Mouse (Mus musculus) E14TG2a.4 (cell line): ENCODE results near the gene Edn1.
A peak's percentile ranks its signal among the peaks of the same experiment; 100 is the strongest.

ENCODE experiments used
- CTCF ChIP-seq: conservative IDR thresholded peaks from 2 replicates; pipeline ENCODE4 v1.5.1; 2014; ENCODE audit warnings: low read length
- NANOG ChIP-seq: IDR thresholded peaks from 2 replicates; pipeline ENCODE4 v1.6.1; 2014; ENCODE audit warnings: borderline replicate concordance, low read length, mixed read lengths
- POU5F1 ChIP-seq: IDR thresholded peaks from 2 replicates; pipeline ENCODE4 v1.6.1; 2014; ENCODE audit warnings: low read length, borderline replicate concordance

DNA sequence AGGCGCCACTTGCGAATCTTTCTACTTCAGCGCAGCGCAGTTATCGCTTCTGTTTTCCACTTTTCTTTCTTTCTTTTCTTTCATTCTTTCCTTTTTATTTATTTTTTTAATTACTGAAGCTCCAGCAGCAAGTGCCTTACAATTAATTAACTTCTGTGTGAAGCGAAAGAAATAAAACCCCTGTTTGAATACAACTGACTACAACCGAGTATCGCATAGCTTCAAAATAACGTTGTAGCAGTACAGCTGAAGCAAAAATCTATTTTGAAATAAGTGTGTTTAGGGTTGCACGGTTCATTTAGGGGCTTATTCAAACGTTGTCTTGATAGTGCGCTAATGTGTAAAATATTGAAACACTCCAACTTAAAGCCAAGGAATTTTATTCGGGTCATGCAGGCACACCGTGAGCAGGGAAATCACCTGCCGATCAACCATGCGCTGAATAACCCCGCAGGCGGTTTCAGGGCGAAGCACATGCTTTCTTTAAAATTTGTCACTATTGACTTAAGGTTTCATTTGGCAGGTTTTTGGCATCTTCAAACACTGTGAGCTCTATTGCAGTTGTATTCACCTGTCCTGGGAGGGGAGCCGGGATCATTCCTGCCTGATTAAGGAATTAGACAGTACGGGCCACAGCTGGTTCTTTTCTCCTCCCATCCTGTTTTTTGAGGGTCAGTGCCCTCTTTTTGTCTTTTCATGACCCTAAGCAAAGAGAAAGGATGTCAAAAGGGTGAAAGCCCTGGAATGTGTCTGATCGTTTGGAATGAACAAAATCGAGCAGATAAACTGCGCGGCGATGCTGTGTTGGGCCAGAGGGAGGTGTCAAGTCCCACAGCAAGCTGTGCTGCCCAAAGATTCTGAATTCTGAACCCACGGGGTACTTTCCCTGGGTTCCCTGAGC is 935 bp downstream of the Edn1 start:
- TF ChIP-seq CTCF (no peak), NANOG (peak; percentile 23; the same call in 1 of the 2 replicates), POU5F1 (no peak)
